Mouse (Mus musculus): ENCODE data around the gene Tmem231. TPM values are rescaled to one million over a fixed set of nuclear protein-coding genes. Genes with fewer than 3 reads are reported as not detected.
"Not testable (repeated sequence)": the region's sequence is repeated elsewhere in the genome, so short reads cannot be mapped to it uniquely, and the experiment has no call there.

Tmem231 gene
- polyA plus RNA-seq, 1 experiment from 2014 or later = 5.0 TPM

GRCm38 (mm10) chr8:111941101-111941454, 7.4 kb upstream of the Tmem231 start:
- WGBS (ENCODE audit: insufficient replicate concordance) = under 1% methylated on average over 23 of the region's 23 CpGs
- Histone ChIP-seq H3K9me3 (replicated peaks; ENCODE audit: control insufficient read depth, low read length) (no peaks in the 10 kb centered on the region), H3K27me3 (ENCODE audit: control insufficient read depth, insufficient read depth, low read length) (no peaks in the 10 kb centered on the region), H3K9ac (ENCODE audit: low read depth, low read length) (peak overlapping the region; percentile 84), H3K4me2 (peak overlapping the region; percentile 93), H3K4me1 (ENCODE audit: control insufficient read depth, insufficient read depth, low read length) (peaks cover 8% of the 10 kb centered on the region), H3K36me3 (ENCODE audit: control insufficient read depth, insufficient read depth, low read length) (peaks cover 5% of the 10 kb centered on the region; the same call in 1 of the 2 replicates), H3K27ac (ENCODE audit: low read depth, low read length) (peak overlapping the region; percentile 73), H3K4me3 (ENCODE audit: low read depth, low read length) (peak overlapping the region; percentile 91)
- ATAC-seq (replicated peaks; ENCODE audit: insufficient number of reproducible peaks, low FRiP score, low TSS enrichment) = peak; percentile 40; the same call in 1 of the 2 replicates

GRCm38 (mm10) chr8:111940171-111941100, 6.8 kb upstream of the Tmem231 start, which contains the start of gene Gabarapl2:
Gene Gabarapl2 (plus strand): TSS chr8:111940703.
- Histone ChIP-seq H3K27me3 (ENCODE audit: control insufficient read depth, insufficient read depth, low read length) (no peaks in the 10 kb centered on the region), H3K27ac (ENCODE audit: low read depth, low read length) (peak within 1 kb of the TSS; percentile 76), H3K4me3 (ENCODE audit: low read depth, low read length) (peak within 1 kb of the TSS; percentile 91), H3K4me2 (peak within 1 kb of the TSS; percentile 93), H3K4me1 (ENCODE audit: control insufficient read depth, insufficient read depth, low read length) (peaks cover 8% of the 10 kb centered on the region), H3K9ac (ENCODE audit: low read depth, low read length) (peak within 1 kb of the TSS; percentile 84), H3K36me3 (ENCODE audit: control insufficient read depth, insufficient read depth, low read length) (peaks cover 3% of the 10 kb centered on the region; the same call in 1 of the 2 replicates), H3K9me3 (replicated peaks; ENCODE audit: control insufficient read depth, low read length) (no peaks in the 10 kb centered on the region)
- WGBS (ENCODE audit: insufficient replicate concordance) = under 1% methylated on average over 65 of the region's 65 CpGs
- ATAC-seq (replicated peaks; ENCODE audit: insufficient number of reproducible peaks, low FRiP score, low TSS enrichment) = peak; percentile 94

GRCm38 (mm10) chr8:111939516-111940142, 5.9 kb upstream of the Tmem231 start:
- no peaks in the 10 kb centered on the region for H3K36me3 ChIP-seq (ENCODE audit: control insufficient read depth, insufficient read depth, low read length)
- peaks cover 8% of the 10 kb centered on the region for H3K4me1 ChIP-seq (ENCODE audit: control insufficient read depth, insufficient read depth, low read length)
- ATAC-seq (replicated peaks; ENCODE audit: insufficient number of reproducible peaks, low FRiP score, low TSS enrichment) = peak; percentile 78
- no peaks in the 10 kb centered on the region for H3K9me3 ChIP-seq (replicated peaks; ENCODE audit: control insufficient read depth, low read length)
- H3K27ac ChIP-seq (ENCODE audit: low read depth, low read length) = peak overlapping the region; percentile 76
- H3K9ac ChIP-seq (ENCODE audit: low read depth, low read length) = peak overlapping the region; percentile 73; the same call in 1 of the 2 replicates
- 10% methylated on average over 10 of the region's 10 CpGs for whole genome bisulfite sequencing (ENCODE audit: insufficient replicate concordance)
- H3K4me2 ChIP-seq = peak overlapping the region; percentile 93
- H3K27me3 ChIP-seq (ENCODE audit: control insufficient read depth, insufficient read depth, low read length) = no peaks in the 10 kb centered on the region
- peak overlapping the region; percentile 91 for H3K4me3 ChIP-seq (ENCODE audit: low read depth, low read length)

GRCm38 (mm10) chr8:111938076-111938985, 4.7 kb upstream of the Tmem231 start:
- H3K4me2 ChIP-seq; H3K4me3 ChIP-seq (ENCODE audit: low read depth, low read length); H3K9me3 ChIP-seq (replicated peaks; ENCODE audit: control insufficient read depth, low read length); H3K36me3 ChIP-seq (ENCODE audit: control insufficient read depth, insufficient read depth, low read length); H3K9ac ChIP-seq (ENCODE audit: low read depth, low read length); ATAC-seq (replicated peaks; ENCODE audit: insufficient number of reproducible peaks, low FRiP score, low TSS enrichment); H3K27me3 ChIP-seq (ENCODE audit: control insufficient read depth, insufficient read depth, low read length); H3K4me1 ChIP-seq (ENCODE audit: control insufficient read depth, insufficient read depth, low read length); H3K27ac ChIP-seq (ENCODE audit: low read depth, low read length): not testable (repeated sequence)
- 81% methylated on average over 9 of the region's 9 CpGs for WGBS (ENCODE audit: insufficient replicate concordance)

GRCm38 (mm10) chr8:111937184-111937583, 3.5 kb upstream of the Tmem231 start:
- no peak overlapping the region for H3K27ac ChIP-seq (ENCODE audit: low read depth, low read length)
- H3K9ac ChIP-seq (ENCODE audit: low read depth, low read length) = no peak overlapping the region
- ATAC-seq (replicated peaks; ENCODE audit: insufficient number of reproducible peaks, low FRiP score, low TSS enrichment) = no peak
- H3K9me3 ChIP-seq (replicated peaks; ENCODE audit: control insufficient read depth, low read length) = no peaks in the 10 kb centered on the region
- H3K27me3 ChIP-seq (ENCODE audit: control insufficient read depth, insufficient read depth, low read length) = no peaks in the 10 kb centered on the region
- peaks cover 8% of the 10 kb centered on the region for H3K4me1 ChIP-seq (ENCODE audit: control insufficient read depth, insufficient read depth, low read length)
- no peak overlapping the region for H3K4me2 ChIP-seq
- H3K4me3 ChIP-seq (ENCODE audit: low read depth, low read length) = no peak overlapping the region
- no peaks in the 10 kb centered on the region for H3K36me3 ChIP-seq (ENCODE audit: control insufficient read depth, insufficient read depth, low read length)
- 70% methylated on average over 3 of the region's 3 CpGs for WGBS (ENCODE audit: insufficient replicate concordance)

GRCm38 (mm10) chr8:111934201-111934600, 520 bp upstream of the Tmem231 start:
- Histone ChIP-seq H3K4me3 (ENCODE audit: low read depth, low read length) (no peak overlapping the region), H3K27me3 (ENCODE audit: control insufficient read depth, insufficient read depth, low read length) (no peaks in the 10 kb centered on the region), H3K9me3 (replicated peaks; ENCODE audit: control insufficient read depth, low read length) (no peaks in the 10 kb centered on the region), H3K4me1 (ENCODE audit: control insufficient read depth, insufficient read depth, low read length) (no peaks in the 10 kb centered on the region), H3K4me2 (peak overlapping the region; percentile 99), H3K36me3 (ENCODE audit: control insufficient read depth, insufficient read depth, low read length) (no peaks in the 10 kb centered on the region), H3K9ac (ENCODE audit: low read depth, low read length) (no peak overlapping the region), H3K27ac (ENCODE audit: low read depth, low read length) (no peak overlapping the region)
- ATAC-seq (replicated peaks; ENCODE audit: insufficient number of reproducible peaks, low FRiP score, low TSS enrichment) = no peak
- 87% methylated on average over 2 of the region's 2 CpGs for WGBS (ENCODE audit: insufficient replicate concordance)

DNA sequence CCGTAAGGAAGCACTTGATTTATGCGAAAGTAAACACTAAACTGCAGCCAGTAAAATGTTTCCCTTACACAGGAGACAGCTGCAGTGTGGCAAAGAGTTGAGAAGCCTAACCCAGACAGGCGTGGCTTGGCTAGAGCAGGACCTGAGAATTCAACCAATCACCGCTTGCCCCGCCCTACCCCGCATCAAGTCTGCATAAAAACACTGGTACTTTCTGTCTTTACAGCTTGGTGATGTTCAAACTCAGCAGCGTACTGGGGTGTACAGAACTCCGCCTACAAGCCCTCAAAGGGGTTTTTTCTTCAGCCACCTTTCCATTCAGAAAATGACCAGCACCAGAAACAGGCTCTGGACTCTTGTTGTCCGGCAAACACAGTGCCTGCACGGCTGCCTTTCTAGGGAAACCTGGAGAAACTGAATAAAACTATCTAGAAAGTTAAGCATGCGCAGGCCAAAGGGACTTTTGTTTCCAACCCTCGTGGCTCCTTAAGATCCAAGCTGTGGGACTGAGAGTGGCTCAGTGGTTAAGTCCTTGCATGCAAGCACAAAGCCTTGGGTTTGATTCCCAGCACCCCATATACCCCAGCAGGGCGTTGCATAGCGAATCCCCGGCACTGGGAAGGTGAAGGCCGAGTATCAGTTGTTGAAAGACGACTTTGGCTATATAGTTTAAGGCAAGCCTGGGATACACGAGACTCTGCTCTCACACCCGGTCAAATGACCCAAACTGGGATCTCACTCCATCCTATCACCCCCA, 923 bp downstream of the Tmem231 start:
- Histone ChIP-seq H3K36me3 (ENCODE audit: control insufficient read depth, insufficient read depth, low read length) (no peaks in the 10 kb centered on the region), H3K4me2 (peak overlapping the region; percentile 99), H3K27me3 (ENCODE audit: control insufficient read depth, insufficient read depth, low read length) (no peaks in the 10 kb centered on the region), H3K27ac (ENCODE audit: low read depth, low read length) (peak overlapping the region; percentile 57; the same call in 1 of the 2 replicates), H3K9me3 (replicated peaks; ENCODE audit: control insufficient read depth, low read length) (no peaks in the 10 kb centered on the region), H3K9ac (ENCODE audit: low read depth, low read length) (peak overlapping the region; percentile 80), H3K4me3 (ENCODE audit: low read depth, low read length) (peak overlapping the region; percentile 73), H3K4me1 (ENCODE audit: control insufficient read depth, insufficient read depth, low read length) (no peaks in the 10 kb centered on the region)
- peak; percentile 46; the same call in 1 of the 2 replicates for ATAC-seq (replicated peaks; ENCODE audit: insufficient number of reproducible peaks, low FRiP score, low TSS enrichment)
- WGBS (ENCODE audit: insufficient replicate concordance) = 28% methylated on average over 19 of the region's 19 CpGs
